Mouse (Mus musculus) T-helper 1 cell (primary cell): ENCODE data around the gene Flna.

Source experiments
- in situ Hi-C: fragments of 300-600 bp; cut with MboI, MseI; formaldehyde crosslinking; loops from one replicate; pipeline ENCODE4 v1.15.1; 2025; ENCODE audit warnings: high pct_unique_total_duplicates

Gene Flna

GRCm38 (mm10) chrX:74249615-74250014 is at the start of gene Flna:
Flna (minus strand) TSS chrX:74249820.
- in situ Hi-C loops = no loop called here

DNA sequence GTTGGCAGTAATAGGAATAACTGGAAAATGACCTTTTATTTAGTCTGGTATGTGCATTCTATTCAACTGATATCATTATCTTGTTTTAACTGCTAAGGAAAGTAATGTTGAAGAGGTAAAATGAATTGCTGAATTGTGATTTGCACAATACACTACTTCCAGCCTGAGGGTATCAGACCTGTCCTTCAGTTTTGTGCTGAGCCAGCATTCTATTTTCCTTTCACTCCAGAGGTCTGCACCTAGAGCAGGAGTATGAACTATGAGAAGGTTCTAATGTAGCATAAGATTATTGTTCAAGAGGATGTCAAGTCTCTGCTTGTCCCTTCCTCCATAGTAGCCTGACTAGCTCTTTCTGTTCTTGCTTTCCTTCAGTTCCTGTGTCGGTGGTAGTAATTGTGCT is 48.7 kb upstream of the Flna start:
- in situ Hi-C loops = no loop called here

DNA sequence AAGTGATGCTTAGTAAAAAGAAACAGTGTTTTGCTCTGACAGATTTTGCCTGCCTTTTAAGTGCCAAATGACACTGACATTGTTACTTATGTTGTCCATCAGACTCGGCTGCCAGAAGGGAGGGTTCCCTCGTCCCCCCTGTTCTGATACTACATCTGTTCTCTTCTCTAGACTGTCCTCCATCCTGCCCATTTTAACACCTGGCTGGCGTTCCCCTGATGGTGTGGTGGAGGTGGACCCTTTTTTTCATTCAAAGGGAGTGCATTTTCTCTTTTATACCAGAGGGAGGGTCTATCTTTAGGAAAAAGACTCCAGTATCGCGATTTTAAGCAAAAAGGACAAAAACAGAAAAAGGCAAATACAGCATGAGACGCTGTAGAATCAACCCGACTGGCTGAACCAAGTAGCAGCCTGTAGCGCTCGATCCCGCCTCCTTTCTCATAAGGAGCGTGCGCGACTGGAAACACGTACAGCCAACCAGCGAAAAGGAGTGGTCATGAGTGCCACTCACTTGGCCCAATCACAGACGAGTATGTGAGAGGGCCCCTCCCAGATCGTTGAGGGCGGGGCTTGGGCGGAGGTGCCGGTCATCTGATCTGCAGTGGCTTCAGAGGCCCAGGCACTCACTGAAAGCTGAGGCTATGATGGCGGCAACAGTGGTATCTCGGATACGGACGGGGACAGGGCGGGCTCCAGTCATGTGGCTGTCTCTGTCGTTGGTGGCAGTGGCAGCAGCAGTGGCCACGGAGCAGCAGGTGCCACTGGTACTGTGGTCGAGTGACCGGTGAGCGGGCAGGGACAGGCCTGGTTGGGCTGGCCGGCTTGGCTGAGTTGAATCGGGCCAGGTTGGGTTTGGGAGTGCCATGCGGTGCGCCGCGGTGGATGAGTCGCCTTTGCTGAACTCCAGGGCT is 47.2 kb upstream of the Flna start, which contains the start of gene Atp6ap1:
TSS of gene Atp6ap1 (plus strand) at position 560 of the 911 bp plus-strand sequence.
- in situ Hi-C loops = no loop called here

DNA sequence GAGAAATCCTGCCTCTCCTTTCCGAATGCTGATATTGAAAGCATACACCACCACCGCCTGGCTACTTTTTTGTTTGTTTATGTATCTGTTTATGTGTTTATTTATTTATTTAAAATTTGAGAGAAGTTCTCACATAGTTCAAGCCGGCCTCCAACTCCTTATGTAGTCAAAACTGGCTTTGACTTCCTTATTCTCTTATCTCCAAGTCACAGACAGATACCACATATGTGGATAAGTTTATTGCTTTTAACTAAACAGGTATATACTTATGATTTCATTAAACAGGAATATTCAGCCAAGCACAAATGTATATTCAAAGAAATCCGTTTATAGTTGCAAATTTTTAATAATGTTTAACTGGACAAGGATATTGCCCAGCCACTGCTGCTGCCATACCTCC is 43.8 kb upstream of the Flna start:
- in situ Hi-C loops = no loop called here

DNA sequence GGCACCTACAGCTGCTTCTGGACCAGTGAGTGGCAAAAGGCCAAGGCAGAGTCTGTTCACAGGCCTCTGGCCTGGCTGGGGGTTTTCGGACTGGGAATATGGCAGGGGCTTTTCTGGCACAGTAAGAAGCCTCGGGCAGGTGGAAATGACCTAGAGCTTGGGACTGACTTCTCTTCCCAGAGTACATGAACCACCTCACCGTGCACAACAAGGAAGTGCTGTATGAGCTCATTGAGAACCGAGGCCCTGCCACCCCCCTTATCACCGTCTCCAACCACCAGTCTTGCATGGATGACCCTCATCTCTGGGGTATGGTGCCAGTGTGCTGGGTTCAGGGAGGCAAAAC is 33.4 kb upstream of the Flna start:
- in situ Hi-C loops = no loop called here

GRCm38 (mm10) chrX:74282395-74283091 is 32.9 kb upstream of the Flna start:
- in situ Hi-C loops = no loop called here

- in situ Hi-C loops = no loop called here
Measured at GRCm38 (mm10) chrX:74281732-74282394, 32.2 kb upstream of the Flna start, which contains the start of the genes Taz and Dnase1l1. Taz (plus strand) TSS chrX:74281912. Dnase1l1 (minus strand) TSS chrX:74282337.

DNA sequence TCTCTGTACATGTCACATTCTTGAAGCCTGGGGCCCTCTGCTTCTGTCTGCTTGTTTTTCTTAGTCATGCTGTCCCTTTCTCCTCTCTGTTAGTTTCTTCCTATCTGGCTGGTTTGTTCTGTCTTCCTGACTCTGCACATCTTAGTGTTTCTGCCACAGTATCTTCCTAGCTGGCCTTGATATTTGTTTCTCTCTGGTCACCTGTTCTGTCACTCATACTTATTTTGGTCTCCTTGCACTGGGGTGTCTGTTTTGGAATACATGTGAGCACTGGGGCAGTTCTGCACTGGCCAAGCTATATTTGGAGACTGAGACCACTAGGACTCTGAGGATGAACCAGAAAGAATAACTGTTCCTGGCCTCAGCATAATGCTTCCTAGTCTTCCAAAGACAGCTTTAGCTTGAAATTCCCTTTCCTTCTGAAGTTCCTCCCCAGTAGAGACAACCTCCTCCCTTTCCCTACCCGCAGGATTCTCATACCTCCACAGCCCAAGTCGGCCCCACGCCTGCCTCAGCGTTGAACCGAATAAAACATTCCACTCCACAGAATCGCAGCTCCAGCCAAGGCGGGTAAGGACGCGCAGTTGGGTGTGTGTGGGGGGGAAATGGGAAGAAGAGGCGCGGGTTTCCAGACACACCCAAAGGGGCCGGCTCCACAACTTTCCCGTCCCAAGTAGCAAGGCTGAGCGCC is 31.6 kb upstream of the Flna start:
- in situ Hi-C loops = no loop called here

GRCm38 (mm10) chrX:74277916-74278315 is 28.3 kb upstream of the Flna start:
- in situ Hi-C loops = loop anchor here (10.0 kb wide), 1 partner anchor 1363 kb away; the partner anchor contains the start of genes Cetn2 and Nsdhl

DNA sequence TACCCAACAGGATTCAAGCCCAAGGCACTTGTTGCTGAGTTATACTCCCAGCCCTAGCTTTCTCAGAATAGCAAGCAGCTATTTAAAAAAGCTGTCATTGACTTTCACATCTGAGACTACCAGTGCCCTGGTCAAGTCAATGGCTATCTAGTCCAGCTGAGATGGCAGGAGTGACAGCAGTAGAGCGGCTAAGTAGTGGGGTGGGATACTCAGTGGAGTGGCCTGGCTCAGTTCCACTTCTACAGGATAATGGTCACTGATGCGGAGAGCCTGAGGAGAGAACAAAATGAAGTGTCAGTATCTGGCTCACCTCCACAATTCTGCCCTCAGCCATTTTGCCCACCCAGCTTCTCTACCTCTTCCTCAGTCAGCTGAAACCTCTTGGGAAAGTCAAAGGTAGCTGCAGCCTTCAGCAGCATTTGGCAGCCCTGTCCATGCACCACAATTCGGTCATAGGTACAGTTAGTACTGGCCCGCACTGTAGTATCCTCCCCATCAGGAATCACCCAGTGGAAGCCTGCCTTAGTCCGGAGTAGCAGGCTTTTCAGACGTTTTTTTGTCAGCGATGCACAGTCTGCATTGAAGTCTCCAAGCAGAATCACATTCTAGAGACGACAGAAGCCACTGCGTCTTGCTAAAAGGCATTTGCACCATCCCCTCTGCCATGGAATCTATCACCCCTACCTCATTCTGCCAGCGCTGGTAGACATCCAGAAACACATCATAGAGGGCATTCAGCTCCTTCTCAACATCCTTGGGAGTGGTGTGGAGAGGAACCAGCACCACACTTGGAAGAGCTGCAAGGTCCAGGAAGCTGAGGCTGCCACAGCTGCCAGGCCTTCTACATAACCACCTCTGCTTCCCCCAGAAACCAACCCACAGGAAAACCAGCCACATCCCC is 24.1 kb upstream of the Flna start:
- in situ Hi-C loops = loop anchor here (10.0 kb wide), 1 partner anchor 1359 kb away; the partner anchor contains the start of genes Cetn2 and Nsdhl

DNA sequence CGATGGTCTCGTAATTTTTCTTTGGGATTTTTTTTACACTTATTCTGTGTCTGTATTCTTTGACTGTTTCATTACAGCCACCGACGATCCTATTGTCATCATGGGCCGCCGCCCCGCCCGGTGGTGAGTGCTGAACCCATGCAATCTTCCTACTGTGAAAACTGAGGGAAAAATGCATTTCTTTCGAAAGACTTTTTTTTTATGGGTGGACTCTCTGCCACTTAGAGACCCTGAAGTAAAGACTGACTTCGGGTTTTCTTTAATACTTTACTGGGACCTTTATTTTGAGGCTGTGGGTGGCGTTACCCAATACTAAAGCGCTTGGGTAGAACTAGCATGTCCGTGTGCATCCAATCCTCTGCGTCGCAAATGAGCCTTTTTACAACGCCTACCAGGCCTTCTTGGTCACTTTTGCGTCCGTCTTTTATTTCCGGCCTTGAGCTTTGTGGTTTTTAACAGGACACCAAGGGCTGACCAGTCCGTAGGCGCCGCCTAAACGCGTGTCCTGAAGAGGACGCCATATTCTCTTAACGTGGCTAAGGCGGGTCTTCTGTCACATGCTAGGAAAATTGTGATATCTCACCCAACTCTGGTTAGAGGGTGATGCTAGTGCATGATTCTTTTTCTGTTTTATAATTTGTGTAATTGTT is 21.4 kb upstream of the Flna start:
- in situ Hi-C loops = loop anchor here (10.0 kb wide), 1 partner anchor 1356 kb away; the partner anchor contains the start of genes Cetn2 and Nsdhl

GRCm38 (mm10) chrX:74270062-74270901 is 20.7 kb upstream of the Flna start, which contains the start of gene Rpl10:
Rpl10 (plus strand) TSS chrX:74270812.
- in situ Hi-C loops = loop anchor here (10.0 kb wide), 1 partner anchor 1355 kb away; the partner anchor contains the start of genes Cetn2 and Nsdhl

DNA sequence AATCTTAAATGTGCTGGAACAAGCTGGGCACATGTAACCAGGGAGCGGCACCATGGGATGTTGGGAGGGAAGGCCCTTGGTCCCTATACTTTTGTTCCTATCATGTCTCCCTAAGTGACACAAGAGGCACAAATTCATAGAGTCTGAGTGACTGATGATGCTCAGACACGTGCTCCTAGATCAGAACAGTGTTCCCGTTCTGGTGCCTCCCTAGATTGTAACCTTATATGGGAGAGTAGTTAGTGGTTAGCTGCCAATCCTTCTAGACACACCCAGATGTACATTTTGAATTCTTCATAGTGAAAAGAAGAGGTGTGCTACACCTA is 20.1 kb upstream of the Flna start:
- in situ Hi-C loops = loop anchor here (5.0 to 10.0 kb wide), 2 partner anchors 47 to 1355 kb away; partner anchors contain the start of genes Cetn2 and Nsdhl

- in situ Hi-C loops = no loop called here
Measured at GRCm38 (mm10) chrX:74257746-74258145, 8.1 kb upstream of the Flna start.

DNA sequence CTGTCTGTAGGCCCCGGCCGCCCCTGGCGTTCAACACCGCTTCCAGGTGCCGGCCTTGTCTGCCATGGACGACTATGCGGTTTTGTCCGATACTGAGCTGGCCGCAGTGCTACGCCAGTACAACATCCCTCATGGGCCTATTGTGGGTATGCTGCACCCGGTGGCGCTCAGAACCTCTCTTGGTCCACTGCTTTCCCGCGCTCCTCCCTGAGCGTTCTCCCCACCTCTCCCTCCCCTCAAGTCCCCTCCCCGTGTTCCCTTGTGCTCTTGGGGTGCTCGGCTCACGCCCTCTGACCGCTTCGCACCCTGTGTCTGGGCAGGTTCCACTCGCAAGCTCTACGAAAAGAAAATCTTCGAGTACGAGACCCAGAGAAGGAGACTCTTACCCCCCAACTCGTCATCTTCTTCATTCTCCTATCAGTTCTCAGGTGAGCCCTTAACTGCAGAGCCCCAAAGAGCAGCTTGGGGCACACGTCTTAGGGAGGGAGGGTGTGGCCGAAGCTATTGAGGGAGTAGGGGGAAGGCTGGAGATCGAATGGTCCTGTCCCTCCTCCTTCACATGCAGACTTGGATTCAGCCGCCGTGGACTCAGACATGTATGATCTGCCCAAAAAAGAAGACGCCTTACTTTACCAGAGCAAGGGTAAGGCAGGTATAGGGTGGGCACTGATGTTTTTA is 5.4 kb upstream of the Flna start:
- in situ Hi-C loops = no loop called here

DNA sequence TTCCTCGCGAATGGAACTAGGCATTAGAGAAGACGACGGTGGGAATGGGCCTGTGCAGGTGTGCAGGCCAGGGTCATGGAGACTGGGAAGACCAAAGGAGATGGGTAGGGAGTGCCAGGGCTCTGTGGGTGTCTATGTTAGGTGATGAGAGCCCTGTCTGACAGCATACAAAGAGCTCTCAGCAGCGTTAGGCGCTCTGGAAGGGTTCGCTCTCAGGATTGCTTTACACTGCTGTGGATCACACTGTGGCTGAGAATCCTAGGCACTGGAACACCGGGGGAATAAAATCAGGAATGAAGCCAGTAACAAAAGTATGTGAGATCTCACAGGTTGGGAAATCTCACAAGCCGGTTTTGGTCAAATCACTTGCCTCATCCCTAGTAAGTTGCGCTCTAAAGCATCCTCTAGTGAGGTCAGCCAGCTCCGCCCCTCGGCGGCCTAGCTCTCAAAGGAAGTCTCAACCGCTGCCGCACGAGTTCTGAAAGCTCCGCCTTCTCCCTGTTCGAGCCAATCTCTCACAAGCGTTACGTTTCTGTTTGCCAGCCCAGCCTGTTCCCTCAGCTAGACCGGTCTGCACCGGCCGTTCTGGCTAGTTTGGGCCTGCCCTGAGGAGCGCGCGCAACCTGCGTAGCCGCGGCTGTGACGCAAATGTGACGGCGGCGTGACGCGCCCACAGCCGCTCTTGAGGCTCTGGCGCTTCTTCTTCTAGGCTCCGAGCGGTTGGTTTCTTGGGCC is 4.7 kb upstream of the Flna start, which contains the start of gene Emd:
TSS of gene Emd (plus strand) at position 535 of the 735 bp plus-strand sequence.
- in situ Hi-C loops = no loop called here

DNA sequence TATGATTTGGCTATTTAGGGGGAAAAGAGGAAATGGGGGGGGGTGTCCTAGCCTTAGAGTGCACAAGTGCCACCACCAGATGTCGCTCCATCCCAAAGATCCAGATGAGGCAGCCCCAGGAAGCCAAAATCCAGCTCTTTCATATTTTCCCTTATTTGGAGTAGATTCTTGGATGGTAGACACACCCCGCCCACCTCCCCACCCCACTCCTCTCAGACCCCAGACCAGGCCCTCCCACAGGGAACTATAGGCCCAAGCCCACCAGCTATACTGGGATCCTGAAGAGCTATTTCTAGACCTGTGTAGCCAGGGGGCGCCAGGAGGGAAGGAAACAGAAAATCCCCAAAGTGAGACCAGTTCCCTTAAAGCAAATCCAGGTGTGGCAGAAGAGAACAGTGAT is 969 bp downstream of the Flna start:
- in situ Hi-C loops = no loop called here
